ENCODE assay signal across 9 mouse cellular contexts in the genomic region with DNA sequence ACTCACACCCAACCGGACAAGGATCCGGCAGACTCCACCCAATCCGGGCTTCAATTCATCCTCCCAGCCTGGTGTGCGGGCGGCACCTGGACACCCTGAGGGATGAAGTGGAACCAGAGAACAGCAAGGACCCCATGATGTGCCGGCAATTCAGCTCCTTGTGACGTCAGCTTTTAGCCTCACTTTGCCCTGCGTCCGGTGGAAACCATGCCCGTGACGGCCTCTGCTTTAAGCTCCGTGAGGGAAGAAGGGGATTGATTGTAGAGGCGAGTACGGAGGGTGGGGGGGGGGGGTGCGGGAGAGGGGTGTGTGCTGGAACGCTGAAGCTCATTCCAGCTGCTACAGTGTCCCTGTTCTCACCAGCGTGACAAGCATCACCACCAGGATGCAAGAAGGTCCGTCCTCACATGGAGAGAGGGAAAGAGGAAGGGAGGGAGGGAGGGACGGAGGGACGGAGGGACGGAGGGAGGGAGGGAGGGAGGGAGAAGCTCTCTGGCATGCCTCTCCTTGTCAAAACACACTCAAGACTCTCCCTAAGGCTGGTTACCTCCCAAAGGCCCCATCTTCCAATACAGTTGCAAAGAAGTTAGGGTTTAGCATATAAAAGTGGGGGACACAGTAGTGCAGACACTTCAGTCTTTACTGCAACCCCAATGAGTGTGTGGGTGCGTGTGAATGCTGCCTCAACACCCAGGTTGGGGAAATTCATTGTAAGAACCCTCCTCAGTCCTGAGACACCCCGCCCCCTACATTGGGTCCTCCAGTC. TPM values are rescaled to one million over a fixed set of nuclear protein-coding genes. Genes with fewer than 3 reads are reported as not detected.
DNase-seq lines count a peak whose midpoint lies in the region; ATAC-seq and TF ChIP-seq lines count a peak whose summit lies in the region.
"Had no signal": no experiment of that assay in that cellular context is flagged by ENCODE, and none has a peak within 500 bp of the region (broad histone marks: within the 10 kb centered on the region; RNA-seq: fewer than 3 reads in every experiment).

No protein-coding gene starts in this region.

- H3K9ac ChIP-seq in liver, embryonic 15.5 days, result no peak overlapping the region
- H3K9ac ChIP-seq in stomach, postnatal 0 days (ENCODE audit: low read length), result peak overlapping the region; percentile 38; the same call in 1 of the 2 replicates

- H3K4me1 ChIP-seq in testis, adult 2 months (ENCODE audit: control insufficient read depth, insufficient read depth, low read length), result peaks cover 5% of the 10 kb centered on the region
- peaks cover 15% of the 10 kb centered on the region for H3K4me1 ChIP-seq in liver, embryonic 15.5 days (replicated peaks)
- no peaks in the 10 kb centered on the region for H3K4me1 ChIP-seq in stomach, postnatal 0 days (replicated peaks; ENCODE audit: control insufficient read depth, insufficient read depth)

- H3K36me3 ChIP-seq in testis, adult 2 months (ENCODE audit: control insufficient read depth, insufficient read depth, low read length), result no peaks in the 10 kb centered on the region
- H3K36me3 ChIP-seq in liver, embryonic 15.5 days (replicated peaks), result no peaks in the 10 kb centered on the region
- no peaks in the 10 kb centered on the region for H3K36me3 ChIP-seq in stomach, postnatal 0 days (ENCODE audit: control insufficient read depth, insufficient read depth, low read length)

- no peaks in the 10 kb centered on the region for H3K27me3 ChIP-seq in testis, adult 2 months (ENCODE audit: control insufficient read depth, insufficient read depth, low read length)
- peaks cover 6% of the 10 kb centered on the region; the same call in 1 of the 2 replicates for H3K27me3 ChIP-seq in liver, embryonic 15.5 days
- no peaks in the 10 kb centered on the region for H3K27me3 ChIP-seq in stomach, postnatal 0 days (ENCODE audit: control insufficient read depth, insufficient read depth, low read length)

- ATAC-seq in cerebellum, adult (ENCODE audit: insufficient number of reproducible peaks, low FRiP score, low TSS enrichment), result 0 out of 2 replicates have a peak, but pooled peaks have one; percentile 31
- no peak for ATAC-seq in liver, embryonic 15.5 days (ENCODE audit: insufficient read depth)
- peak; percentile 53 for ATAC-seq in stomach, postnatal 0 days (ENCODE audit: low FRiP score, low TSS enrichment)

- 11% methylated on average over 23 of the region's 23 CpGs for WGBS in liver, embryonic 15.5 days (ENCODE audit: insufficient replicate concordance)
- WGBS in stomach, postnatal 0 days, result 4% methylated on average over 22 of the region's 23 CpGs

- DNase-seq in cerebellum, postnatal 4 days (ENCODE audit: low spot score in 2 of 2), result no peak
- DNase-seq in testis, postnatal 10 days (ENCODE audit: low spot score), result no peak
- DNase-seq in stomach, postnatal 0 days (ENCODE audit: low spot score), result no peak
- DNase-seq in yolk sac, embryonic 10.5 days (ENCODE audit: low spot score), result no peak
- no peak for DNase-seq in adrenal gland, adult 18-20 months (ENCODE audit: low spot score in 2 of 2)

- no peak overlapping the region for H3K27ac ChIP-seq in testis, adult 2 months (ENCODE audit: control insufficient read depth, insufficient read depth, low read depth, low read length)
- H3K27ac ChIP-seq in liver, embryonic 15.5 days (replicated peaks), result no peak overlapping the region
- no peak overlapping the region for H3K27ac ChIP-seq in stomach, postnatal 0 days (replicated peaks)
- H3K27ac ChIP-seq: macrophage had no signal

- H3K9me3 ChIP-seq in liver, embryonic 15.5 days (replicated peaks), result no peaks in the 10 kb centered on the region
- H3K9me3 ChIP-seq in stomach, postnatal 0 days (ENCODE audit: control insufficient read depth, low read length), result no peaks in the 10 kb centered on the region

- no peak for TF ChIP-seq EP300 in stomach, postnatal 0 days (optimal IDR thresholded peaks at IDR 0.05)

- H3K4me3 ChIP-seq in testis, adult 2 months (ENCODE audit: control insufficient read depth, low read depth, low read length), result peak overlapping the region; percentile 91
- H3K4me3 ChIP-seq in liver, embryonic 15.5 days (replicated peaks), result peak overlapping the region; percentile 25
- H3K4me3 ChIP-seq in stomach, postnatal 0 days (ENCODE audit: low read depth, low read length), result peak overlapping the region; percentile 24

- H3K4me2 ChIP-seq in liver, embryonic 15.5 days, result peak overlapping the region; percentile 58
- H3K4me2 ChIP-seq in stomach, postnatal 0 days (replicated peaks; ENCODE audit: low read depth), result peak overlapping the region; percentile 62

- peak; percentile 48 for TF ChIP-seq POLR2A in testis, adult 2 months (IDR thresholded peaks at IDR 0.05; ENCODE audit: control insufficient read depth, low read depth, low read length)

- no peak for TF ChIP-seq CTCF in testis, adult 2 months (IDR thresholded peaks at IDR 0.05; ENCODE audit: control insufficient read depth, insufficient read depth, insufficient replicate concordance, low read depth, low read length)
- no peak for TF ChIP-seq CTCF in stomach, postnatal 0 days (IDR thresholded peaks at IDR 0.05; ENCODE audit: low read depth)

RNA-seq across cellular contexts. Expression of a gene that starts 19.1 kb away (rescaled TPM):
- 0.12 and 0.13 TPM in 2 replicates for polyA plus RNA-seq in testis, adult 2 months (2012; rRNA removed)
- polyA plus RNA-seq in liver, embryonic 15.5 days (2015; fragmentation: Nextera tagmentation; extraction: Ambion mirVana), result 0.30 and 0.53 TPM in 2 replicates
- polyA plus RNA-seq in stomach, postnatal 0 days (2015; fragmentation: Nextera tagmentation; extraction: Ambion mirVana), result 0.36 and 0.59 TPM in 2 replicates
- total RNA-seq in adrenal gland, adult 18-20 months (2021), result not detected
- polyA plus RNA-seq: macrophage had no signal

RNA-seq across cellular contexts. Expression of a gene that starts 31.5 kb away (rescaled TPM):
- 0.40 and 0.51 TPM in 2 replicates for polyA plus RNA-seq in testis, adult 2 months (2012; rRNA removed)
- polyA plus RNA-seq in liver, embryonic 15.5 days (2015; fragmentation: Nextera tagmentation; extraction: Ambion mirVana), result 3.5 and 3.8 TPM in 2 replicates
- polyA plus RNA-seq in stomach, postnatal 0 days (2015; fragmentation: Nextera tagmentation; extraction: Ambion mirVana), result 3.1 and 3.3 TPM in 2 replicates
- 10 to 100 TPM; 14.6 to 16.3 TPM for total RNA-seq in adrenal gland, adult 18-20 months (2021)

Comparison
In these comparisons a context has a peak if more than half of its experiments do, and no peak if none do; other contexts are left out.
1. H3K4me3 ChIP-seq: peak in every context shown above with its lines; median percentile 91 in testis, adult 2 months; 25 in liver, embryonic 15.5 days; 24 in stomach, postnatal 0 days.